Mouse (Mus musculus): Measurements from ENCODE around the gene Cfap73. TPM values are rescaled to one million over a fixed set of nuclear protein-coding genes. Genes with fewer than 3 reads are reported as not detected.

Cfap73 gene
- total and polyA plus RNA-seq, 3 experiments = 0.25 TPM; not detected in 2

DNA sequence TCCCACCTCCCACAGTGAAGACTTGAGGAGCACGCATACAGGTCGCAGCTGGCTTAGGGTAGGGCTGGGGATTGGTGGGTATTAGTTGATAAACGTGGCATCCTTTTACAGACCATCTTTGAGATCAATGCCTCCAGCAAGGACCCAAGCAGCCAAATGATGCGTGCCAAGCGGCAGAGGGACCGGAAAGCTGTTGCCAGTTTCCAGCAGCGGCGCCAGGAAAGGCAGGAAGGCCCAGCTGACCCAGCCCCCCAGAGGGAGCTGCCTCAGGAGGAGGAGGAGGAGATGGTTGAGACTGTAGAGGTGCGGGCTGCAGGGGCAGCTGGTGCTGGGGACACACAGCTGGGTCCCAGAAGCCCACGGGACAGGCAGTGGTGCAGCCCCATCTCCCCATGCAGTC, 9.6 kb downstream of the Cfap73 start:
- Histone ChIP-seq H3K9ac (ENCODE audit: control insufficient read depth, low read depth, low read length, poor library complexity, severe bottlenecking) (no peak overlapping the region), H3K27ac (ENCODE audit: control insufficient read depth, low read depth, low read length) (no peak overlapping the region), H3K4me1 (ENCODE audit: control insufficient read depth in 1 of 2, insufficient read depth in 2 of 2, low read length in 2 of 2) (peaks cover 0 to 11% of the 10 kb centered on the region in 2 experiments; a peak in 2 of 4 replicates), H3K9me3 (replicated peaks; ENCODE audit: insufficient read depth, low read length) (no peaks in the 10 kb centered on the region), H3K36me3 (ENCODE audit: control insufficient read depth in 1 of 2, insufficient read depth in 2 of 2, low read length in 2 of 2) (peaks cover 8 to 9% of the 10 kb centered on the region in 2 experiments), H3K79me2 (ENCODE audit: control insufficient read depth, insufficient read depth, low read length, poor library complexity) (no peaks in the 10 kb centered on the region), H3K4me3 (ENCODE audit: control insufficient read depth in 1 of 2, insufficient read depth in 1 of 2, low read depth in 2 of 2, low read length in 2 of 2) (no peak overlapping the region), H3K27me3 (ENCODE audit: control insufficient read depth in 1 of 2, insufficient read depth in 2 of 2, low read length in 2 of 2) (no peaks in the 10 kb centered on the region)
- TF ChIP-seq TAL1 (IDR thresholded peaks at IDR 0.05; ENCODE audit: low read length) (no peak), ELF1 (IDR thresholded peaks at IDR 0.05; ENCODE audit: low read depth, low read length) (no peak), ZMIZ1 (IDR thresholded peaks at IDR 0.05; ENCODE audit: low read depth, low read length) (no peak), ZKSCAN1 (IDR thresholded peaks at IDR 0.05; ENCODE audit: low read depth, low read length) (no peak), POLR2AphosphoS5 (IDR thresholded peaks at IDR 0.05; ENCODE audit: borderline replicate concordance, low read depth, low read length) (no peak), BHLHE40 (IDR thresholded peaks at IDR 0.05; ENCODE audit: borderline replicate concordance, low read depth, low read length) (no peak), UBTF (IDR thresholded peaks at IDR 0.05; ENCODE audit: borderline replicate concordance, insufficient read depth, low read depth, low read length) (no peak), KAT2A (conservative IDR thresholded peaks at IDR 0.05; ENCODE audit: low read depth, low read length) (no peak)
- no peak for DNase-seq (ENCODE audit: low read depth, low spot score)

DNA sequence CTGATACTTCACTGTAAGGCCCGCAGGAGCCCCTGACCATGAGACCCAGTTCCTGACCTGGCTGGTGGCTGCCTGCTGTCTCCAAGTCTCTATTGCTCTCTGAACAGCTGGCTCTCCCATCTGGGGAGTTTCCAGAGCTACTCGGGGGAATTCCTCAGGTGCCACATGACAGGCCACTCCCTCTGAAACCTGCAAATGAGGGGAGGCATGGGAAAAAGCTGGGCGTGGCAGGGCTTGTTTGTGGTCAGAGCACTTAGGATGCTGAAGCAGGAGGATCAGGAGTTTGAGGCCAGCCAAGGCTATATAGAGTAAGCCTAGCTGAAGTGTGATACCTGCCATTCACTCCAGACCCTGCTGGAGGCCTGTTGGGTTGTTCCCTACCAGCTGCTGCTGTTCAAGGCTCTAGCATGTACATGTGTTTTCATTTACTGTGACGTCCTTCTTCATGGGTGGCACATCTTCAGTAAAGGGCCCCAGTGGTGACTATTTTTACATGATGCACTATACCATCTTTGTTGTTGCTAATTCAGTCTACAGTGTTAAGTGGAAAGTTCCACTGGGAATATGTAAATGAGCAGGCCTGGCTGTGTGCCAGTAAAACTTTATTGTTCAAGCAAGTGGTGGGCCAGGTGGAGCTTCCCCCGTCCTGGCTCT, 11.7 kb downstream of the Cfap73 start:
- Histone ChIP-seq H3K9me3 (replicated peaks; ENCODE audit: insufficient read depth, low read length) (no peaks in the 10 kb centered on the region), H3K27me3 (ENCODE audit: control insufficient read depth in 1 of 2, insufficient read depth in 2 of 2, low read length in 2 of 2) (no peaks in the 10 kb centered on the region), H3K4me1 (ENCODE audit: control insufficient read depth in 1 of 2, insufficient read depth in 2 of 2, low read length in 2 of 2) (no peaks in the 10 kb centered on the region), H3K36me3 (ENCODE audit: control insufficient read depth in 1 of 2, insufficient read depth in 2 of 2, low read length in 2 of 2) (peaks cover 0 to 9% of the 10 kb centered on the region in 2 experiments; a peak in 2 of 4 replicates), H3K27ac (ENCODE audit: control insufficient read depth, low read depth, low read length) (no peak overlapping the region), H3K9ac (ENCODE audit: control insufficient read depth, low read depth, low read length, poor library complexity, severe bottlenecking) (no peak overlapping the region), H3K79me2 (ENCODE audit: control insufficient read depth, insufficient read depth, low read length, poor library complexity) (no peaks in the 10 kb centered on the region), H3K4me3 (ENCODE audit: control insufficient read depth in 1 of 2, insufficient read depth in 1 of 2, low read depth in 2 of 2, low read length in 2 of 2) (no peak overlapping the region)
- TF ChIP-seq POLR2A (IDR thresholded peaks at IDR 0.05; ENCODE audit: control insufficient read depth in 1 of 2, insufficient read depth in 1 of 2, low read depth in 1 of 2, low read length in 2 of 2, poor library complexity in 1 of 2) (no peak), EP300 (IDR thresholded peaks at IDR 0.05; ENCODE audit: low read depth in 1 of 2, low read length in 2 of 2) (no peak), ZMIZ1 (IDR thresholded peaks at IDR 0.05; ENCODE audit: low read depth, low read length) (no peak), MYC (IDR thresholded peaks at IDR 0.05; ENCODE audit: low read depth, low read length) (no peak), ELF1 (IDR thresholded peaks at IDR 0.05; ENCODE audit: low read depth, low read length) (no peak), CHD1 (IDR thresholded peaks at IDR 0.05; ENCODE audit: low read depth, low read length) (no peak), MAZ (IDR thresholded peaks at IDR 0.05; ENCODE audit: low read depth, low read length) (no peak), TAL1 (IDR thresholded peaks at IDR 0.05; ENCODE audit: low read length) (no peak), MXI1 (IDR thresholded peaks at IDR 0.05; ENCODE audit: low read depth, low read length) (no peak), TCF12 (IDR thresholded peaks at IDR 0.05; ENCODE audit: low read depth, low read length) (no peak), GATA1 (IDR thresholded peaks at IDR 0.05; ENCODE audit: low read depth, low read length) (no peak), ZKSCAN1 (IDR thresholded peaks at IDR 0.05; ENCODE audit: low read depth, low read length) (no peak), JUND (IDR thresholded peaks at IDR 0.05; ENCODE audit: low read depth, low read length) (no peak), UBTF (IDR thresholded peaks at IDR 0.05; ENCODE audit: borderline replicate concordance, insufficient read depth, low read depth, low read length) (no peak), NELFE (IDR thresholded peaks at IDR 0.05; ENCODE audit: low read depth, low read length) (no peak), HCFC1 (IDR thresholded peaks at IDR 0.05; ENCODE audit: low read depth, low read length) (no peak), BHLHE40 (IDR thresholded peaks at IDR 0.05; ENCODE audit: borderline replicate concordance, low read depth, low read length) (no peak), SMC3 (IDR thresholded peaks at IDR 0.05; ENCODE audit: low read depth, low read length) (no peak)
- no peak for DNase-seq (ENCODE audit: low read depth, low spot score)

Data from MEL (cell line).